Mouse (Mus musculus) limb, embryonic 15.5 days (tissue): ENCODE data around the gene Mrpl1. TPM values are rescaled to one million over a fixed set of nuclear protein-coding genes. Genes with fewer than 3 reads are reported as not detected.

Source experiments
- ATAC-seq: fragments of 200-750 bp; cut with Nextera tagmentation; 2 replicates; pipeline ENCODE4 v1.8.0; 2017; ENCODE audit warnings: low read depth, moderate TSS enrichment; ENCODE audit not compliant: insufficient number of reproducible peaks, low FRiP score, low TSS enrichment
- H3K27ac ChIP-seq: fragments of 300-500 bp; sonication (generic); 2 replicates; pipeline ENCODE4 v1.5.1; 2015; ENCODE audit warnings: moderate library complexity, mild to moderate bottlenecking, inconsistent platforms
- H3K27me3 ChIP-seq: fragments of 300-500 bp; sonication (generic); 2 replicates; pipeline ENCODE4 v1.6.1; 2015; ENCODE audit warnings: inconsistent platforms
- H3K36me3 ChIP-seq: fragments of 300-500 bp; sonication (generic); 2 replicates; pipeline ENCODE4 v1.6.1; 2015; ENCODE audit warnings: inconsistent platforms
- H3K4me1 ChIP-seq: fragments of 300-500 bp; sonication (generic); 2 replicates; pipeline ENCODE4 v1.6.1; 2015; ENCODE audit warnings: inconsistent platforms
- H3K4me2 ChIP-seq: fragments of 300-500 bp; sonication (generic); 2 replicates; pipeline ENCODE4 v1.6.1; 2015; ENCODE audit warnings: mild to moderate bottlenecking, inconsistent platforms
- H3K4me3 ChIP-seq: fragments of 300-500 bp; sonication (generic); 2 replicates; pipeline ENCODE4 v1.5.1; 2015; ENCODE audit warnings: mild to moderate bottlenecking, inconsistent platforms
- H3K9ac ChIP-seq: fragments of 300-500 bp; sonication (generic); 2 replicates; pipeline ENCODE4 v1.6.1; 2015; ENCODE audit warnings: inconsistent platforms
- H3K9me3 ChIP-seq: fragments of 300-500 bp; sonication (generic); 2 replicates; pipeline ENCODE4 v1.6.1; 2016; ENCODE audit warnings: inconsistent platforms
- whole genome bisulfite sequencing: fragments of 180-500 bp; shearing (Covaris S2); methylation state at CpG from one replicate; pipeline ENCODE4 v1.1.7; 2015; 5-methylcytosine and 5-hydroxymethylcytosine counted together
- polyA plus RNA-seq: library from polyadenylated mRNA; unstranded; fragments of >200 nt; fragmentation: Nextera tagmentation; extraction: Ambion mirVana; gene quantifications from 2 replicates; pipeline ENCODE4 v1.2.1, GENCODE M21; 2015

Mrpl1 gene
- polyA plus RNA-seq, 1 experiment from 2014 or later = 18.9 TPM

DNA sequence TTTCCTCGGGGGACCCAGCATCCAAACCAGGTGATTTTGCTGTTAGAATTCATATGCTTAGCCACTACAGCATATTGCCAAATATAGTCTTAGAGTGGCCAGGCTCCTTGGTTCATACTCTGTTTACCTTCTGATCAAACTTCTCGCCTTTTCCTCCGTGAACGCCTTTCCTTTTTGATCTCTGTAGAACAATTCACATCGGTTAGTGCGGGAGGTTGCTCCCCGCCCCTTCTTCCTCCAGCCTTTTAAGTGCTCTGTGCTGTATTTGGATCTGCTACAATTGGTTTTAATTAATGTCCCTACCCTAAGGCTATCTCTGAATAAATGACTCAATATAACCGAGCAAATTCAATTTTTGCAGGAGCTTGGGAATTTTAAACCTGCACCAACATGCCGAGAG, 33.2 kb upstream of the Mrpl1 start:
- Histone ChIP-seq H3K4me3 (peak overlapping the region; percentile 29), H3K27ac (no peak overlapping the region), H3K27me3 (no peaks in the 10 kb centered on the region), H3K9me3 (no peaks in the 10 kb centered on the region), H3K36me3 (no peaks in the 10 kb centered on the region), H3K4me1 (peaks cover 9% of the 10 kb centered on the region; the same call in 1 of the 2 replicates), H3K9ac (no peak overlapping the region), H3K4me2 (peak overlapping the region; percentile 41)
- ATAC-seq = no peak
- 15% methylated on average over 9 of the region's 9 CpGs for WGBS

DNA sequence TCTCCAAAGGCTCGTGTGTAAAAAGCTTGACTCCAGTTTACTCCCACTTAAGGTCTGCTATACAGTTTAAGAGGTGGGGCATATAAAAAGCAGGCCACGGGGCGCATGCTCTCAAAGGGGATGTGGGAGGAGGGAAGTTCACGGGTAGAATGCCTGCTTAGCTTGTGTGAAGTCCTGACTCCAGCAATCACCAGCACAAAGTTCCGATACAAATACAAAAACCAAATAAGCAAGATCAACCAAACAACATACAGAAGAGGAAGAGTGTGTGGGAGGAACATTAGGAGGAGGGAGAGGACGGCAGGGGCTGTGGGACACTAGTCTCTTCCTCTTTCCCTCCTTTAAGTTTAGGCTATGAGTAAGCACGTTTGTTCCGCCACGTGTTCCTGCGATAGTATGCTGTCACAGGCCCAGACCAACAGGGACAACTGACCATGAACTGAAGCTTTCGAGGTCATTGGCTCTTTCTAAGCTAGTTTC, 32.4 kb upstream of the Mrpl1 start:
- Histone ChIP-seq H3K27me3 (no peaks in the 10 kb centered on the region), H3K4me3 (peak overlapping the region; percentile 29), H3K4me2 (peak overlapping the region; percentile 41), H3K27ac (no peak overlapping the region), H3K9ac (no peak overlapping the region), H3K4me1 (peaks cover 9% of the 10 kb centered on the region; the same call in 1 of the 2 replicates), H3K9me3 (no peaks in the 10 kb centered on the region), H3K36me3 (no peaks in the 10 kb centered on the region)
- 0 out of 2 replicates have a peak, but pooled peaks have one; percentile 52 for ATAC-seq
- 42% methylated on average over 11 of the region's 11 CpGs for WGBS

- Histone ChIP-seq H3K9ac (no peak overlapping the region), H3K4me3 (no peak overlapping the region), H3K27me3 (no peaks in the 10 kb centered on the region), H3K4me1 (no peaks in the 10 kb centered on the region), H3K9me3 (no peaks in the 10 kb centered on the region), H3K36me3 (no peaks in the 10 kb centered on the region), H3K4me2 (no peak overlapping the region), H3K27ac (no peak overlapping the region)
- ATAC-seq = no peak
- WGBS = 80% methylated on average over 2 of the region's 2 CpGs
Measured at GRCm38 (mm10) chr5:96183211-96183610, 26.1 kb upstream of the Mrpl1 start.

DNA sequence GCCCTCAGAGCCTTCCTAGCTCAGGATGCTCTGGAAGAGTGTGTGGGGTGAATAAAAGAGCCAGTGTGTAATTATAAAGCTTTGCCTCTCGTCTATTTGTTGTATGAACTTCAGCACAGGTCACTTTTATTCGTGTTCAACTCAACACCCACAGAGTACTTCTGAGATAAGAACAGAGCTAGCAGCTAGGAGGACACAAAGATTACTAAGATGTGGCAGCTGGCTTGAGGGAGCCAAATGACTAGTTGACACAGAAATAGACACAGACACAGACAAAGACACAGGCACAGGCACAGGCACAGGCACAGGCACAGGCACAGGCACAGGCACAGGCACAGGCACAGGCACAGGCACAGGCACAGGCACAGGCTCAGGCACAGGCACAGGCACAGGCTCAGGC, 25.3 kb upstream of the Mrpl1 start:
- no peak for ATAC-seq
- Histone ChIP-seq H3K4me1 (no peaks in the 10 kb centered on the region), H3K4me3 (no peak overlapping the region), H3K27me3 (no peaks in the 10 kb centered on the region), H3K27ac (no peak overlapping the region), H3K9me3 (no peaks in the 10 kb centered on the region), H3K4me2 (no peak overlapping the region), H3K9ac (no peak overlapping the region), H3K36me3 (no peaks in the 10 kb centered on the region)
- 68% methylated on average over 2 of the region's 2 CpGs for WGBS

DNA sequence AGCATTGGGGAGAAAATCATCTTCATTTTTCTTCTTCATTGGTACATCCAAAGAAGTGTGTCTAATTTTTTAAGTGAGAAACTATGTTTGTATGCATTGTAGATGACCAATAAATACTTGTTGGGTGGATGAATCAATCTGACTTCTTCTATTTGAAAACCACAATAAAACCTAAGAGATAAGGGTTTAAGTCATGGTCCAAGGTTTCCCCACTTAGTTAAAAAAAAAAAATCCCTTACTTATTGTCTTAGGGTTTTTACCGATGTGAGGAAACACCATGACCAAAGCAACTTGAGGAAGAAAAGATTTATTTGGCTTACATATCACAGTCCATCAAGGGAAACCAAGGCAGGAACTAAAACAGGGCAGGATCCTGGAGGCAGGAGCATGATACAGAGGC, 19.5 kb upstream of the Mrpl1 start:
- Histone ChIP-seq H3K4me1 (no peaks in the 10 kb centered on the region), H3K27ac (no peak overlapping the region), H3K36me3 (no peaks in the 10 kb centered on the region), H3K4me2 (no peak overlapping the region), H3K27me3 (no peaks in the 10 kb centered on the region), H3K9ac (no peak overlapping the region), H3K4me3 (no peak overlapping the region), H3K9me3 (no peaks in the 10 kb centered on the region)
- 90% methylated on average over 1 of the region's 1 CpGs for WGBS
- no peak for ATAC-seq

- Histone ChIP-seq H3K4me3 (no peak overlapping the region), H3K27ac (no peak overlapping the region), H3K36me3 (no peaks in the 10 kb centered on the region), H3K9ac (no peak overlapping the region), H3K4me2 (no peak overlapping the region), H3K27me3 (no peaks in the 10 kb centered on the region), H3K4me1 (no peaks in the 10 kb centered on the region), H3K9me3 (no peaks in the 10 kb centered on the region)
- WGBS = 56% methylated on average over 4 of the region's 4 CpGs
- no peak for ATAC-seq
Measured at GRCm38 (mm10) chr5:96191251-96191650, 18.0 kb upstream of the Mrpl1 start.

DNA sequence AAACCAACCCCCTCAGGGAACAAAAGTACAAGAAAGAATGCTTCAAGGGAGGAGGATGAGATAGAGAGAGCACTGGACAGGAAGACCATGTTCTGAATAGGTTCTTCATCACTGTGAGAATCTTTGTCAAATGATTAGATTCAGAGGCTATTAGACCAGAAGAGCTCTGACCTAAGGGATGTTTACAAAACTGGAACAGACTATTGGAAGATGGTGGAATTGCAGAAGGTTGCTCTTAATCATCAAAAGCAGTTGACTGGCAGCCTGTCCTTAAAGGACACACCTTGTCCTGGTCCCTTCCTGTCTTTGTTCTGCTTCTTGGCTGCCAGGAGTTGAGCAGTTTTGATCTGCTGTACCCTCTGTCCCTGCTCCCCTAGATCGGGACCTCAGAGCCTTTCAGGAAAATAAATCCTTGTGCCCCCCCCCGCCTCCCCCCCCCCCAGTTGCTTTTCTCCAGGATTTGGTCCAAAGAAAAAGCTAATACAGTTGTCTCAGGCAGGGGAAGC, 12.7 kb upstream of the Mrpl1 start:
- H3K9ac ChIP-seq = no peak overlapping the region
- 51% methylated on average over 2 of the region's 2 CpGs for WGBS
- no peaks in the 10 kb centered on the region for H3K36me3 ChIP-seq
- no peaks in the 10 kb centered on the region for H3K27me3 ChIP-seq
- H3K4me1 ChIP-seq = no peaks in the 10 kb centered on the region
- no peak overlapping the region for H3K4me3 ChIP-seq
- H3K9me3 ChIP-seq = no peaks in the 10 kb centered on the region
- H3K27ac ChIP-seq = no peak overlapping the region
- H3K4me2 ChIP-seq = no peak overlapping the region
- ATAC-seq = no peak

- H3K4me3 ChIP-seq = no peak overlapping the region
- no peaks in the 10 kb centered on the region for H3K27me3 ChIP-seq
- no peak for ATAC-seq
- WGBS = 45% methylated on average over 6 of the region's 6 CpGs
- H3K36me3 ChIP-seq = no peaks in the 10 kb centered on the region
- no peak overlapping the region for H3K27ac ChIP-seq
- no peak overlapping the region for H3K4me2 ChIP-seq
- H3K9ac ChIP-seq = no peak overlapping the region
- no peaks in the 10 kb centered on the region for H3K9me3 ChIP-seq
- H3K4me1 ChIP-seq = no peaks in the 10 kb centered on the region
Measured at GRCm38 (mm10) chr5:96198271-96198670, 11.0 kb upstream of the Mrpl1 start.

DNA sequence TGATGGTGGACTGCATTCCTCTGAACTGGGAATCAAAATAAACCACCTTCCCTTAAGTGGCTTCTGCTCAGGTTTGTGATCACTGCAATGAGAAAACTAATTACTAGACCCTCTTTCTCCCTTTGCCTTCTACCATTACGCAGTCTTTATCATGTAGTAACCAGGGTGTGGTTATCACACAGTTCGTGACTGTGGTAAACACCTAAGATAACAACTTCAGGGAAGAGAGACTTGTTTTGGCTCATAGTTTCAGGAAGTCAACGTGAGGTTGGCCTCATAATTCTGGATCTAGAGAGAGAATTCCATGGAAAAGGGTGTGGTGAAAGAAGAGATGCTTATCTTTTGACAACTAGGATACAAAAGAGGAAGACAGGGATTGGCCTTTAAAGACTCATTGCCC, 9.0 kb upstream of the Mrpl1 start:
- Histone ChIP-seq H3K27ac (no peak overlapping the region), H3K9ac (no peak overlapping the region), H3K4me1 (no peaks in the 10 kb centered on the region), H3K27me3 (no peaks in the 10 kb centered on the region), H3K4me3 (no peak overlapping the region), H3K9me3 (no peaks in the 10 kb centered on the region), H3K4me2 (no peak overlapping the region), H3K36me3 (no peaks in the 10 kb centered on the region)
- 73% methylated on average over 3 of the region's 3 CpGs for WGBS
- no peak for ATAC-seq

DNA sequence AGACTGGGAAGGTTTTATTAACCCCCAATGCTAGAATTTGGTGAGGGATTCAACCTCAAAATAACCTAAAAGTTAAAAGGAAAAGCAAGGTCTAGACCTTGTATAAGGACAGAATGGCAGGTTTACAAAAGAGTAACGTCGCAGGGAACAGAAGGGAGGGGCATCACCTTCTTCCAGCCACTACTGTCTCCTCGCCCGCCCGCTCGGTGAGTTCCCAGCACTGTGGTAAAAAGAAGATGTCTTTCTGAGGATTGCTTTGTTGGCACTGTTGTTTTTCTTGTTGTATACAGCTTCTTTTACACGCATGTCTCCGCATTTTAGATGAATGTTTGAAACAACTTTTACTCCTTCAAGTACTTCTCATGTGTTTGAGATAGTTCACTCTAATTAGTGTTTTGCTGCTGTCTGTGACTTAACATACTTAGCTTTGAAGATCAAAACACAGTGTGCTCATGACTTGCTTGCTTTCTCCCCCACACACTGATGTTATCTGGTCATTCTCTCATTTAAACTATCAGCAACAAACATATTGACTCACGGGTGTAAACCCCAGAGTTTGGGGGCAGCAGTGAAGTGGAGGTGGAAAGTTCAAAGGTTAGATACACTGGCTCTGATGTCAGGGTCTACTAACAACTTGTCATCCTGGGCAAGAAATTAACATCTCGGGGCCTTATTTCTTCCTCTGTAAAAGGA, 7.7 kb upstream of the Mrpl1 start:
- WGBS = 61% methylated on average over 10 of the region's 10 CpGs
- Histone ChIP-seq H3K27ac (no peak overlapping the region), H3K4me2 (no peak overlapping the region), H3K4me3 (no peak overlapping the region), H3K36me3 (no peaks in the 10 kb centered on the region), H3K9me3 (no peaks in the 10 kb centered on the region), H3K27me3 (no peaks in the 10 kb centered on the region), H3K4me1 (no peaks in the 10 kb centered on the region), H3K9ac (no peak overlapping the region)
- no peak for ATAC-seq

- H3K36me3 ChIP-seq = no peaks in the 10 kb centered on the region
- no peak for ATAC-seq
- no peak overlapping the region for H3K27ac ChIP-seq
- WGBS = 33% methylated on average over 2 of the region's 2 CpGs
- no peak overlapping the region for H3K9ac ChIP-seq
- no peak overlapping the region for H3K4me3 ChIP-seq
- H3K4me2 ChIP-seq = no peak overlapping the region
- no peaks in the 10 kb centered on the region for H3K9me3 ChIP-seq
- peaks cover 7% of the 10 kb centered on the region for H3K4me1 ChIP-seq
- no peaks in the 10 kb centered on the region for H3K27me3 ChIP-seq
Measured at GRCm38 (mm10) chr5:96206897-96207296, 2.4 kb upstream of the Mrpl1 start.

- Histone ChIP-seq H3K4me1 (peaks cover 7% of the 10 kb centered on the region), H3K27ac (no peak overlapping the region), H3K9ac (no peak overlapping the region), H3K9me3 (no peaks in the 10 kb centered on the region), H3K27me3 (no peaks in the 10 kb centered on the region), H3K4me2 (no peak overlapping the region), H3K4me3 (no peak overlapping the region), H3K36me3 (no peaks in the 10 kb centered on the region)
- no peak for ATAC-seq
- 89% methylated on average over 2 of the region's 2 CpGs for WGBS
Measured at GRCm38 (mm10) chr5:96207531-96207930, 1.8 kb upstream of the Mrpl1 start.
